Mouse (Mus musculus) heart, adult 2 months (tissue): ENCODE data around the gene Fxr1.

Experiments used
- CTCF ChIP-seq: fragments of 200-600 bp; IDR thresholded peaks from 2 replicates; pipeline ENCODE4 v1.8.1; 2022; ENCODE audit warnings: antibody characterized with exemption, mild to moderate bottlenecking, moderate library complexity
- EP300 ChIP-seq: fragments of 200-500 bp; IDR thresholded peaks from 2 replicates; pipeline ENCODE4 v1.6.1; 2011; ENCODE audit warnings: low read depth, low read length, control low read depth; ENCODE audit not compliant: insufficient read depth
- POLR2A ChIP-seq: fragments of 200-500 bp; IDR thresholded peaks from 2 replicates; pipeline ENCODE4 v1.6.1; 2011; ENCODE audit warnings: mild to moderate bottlenecking, low read depth, low read length, control low read depth; ENCODE audit not compliant: insufficient read depth

DNA sequence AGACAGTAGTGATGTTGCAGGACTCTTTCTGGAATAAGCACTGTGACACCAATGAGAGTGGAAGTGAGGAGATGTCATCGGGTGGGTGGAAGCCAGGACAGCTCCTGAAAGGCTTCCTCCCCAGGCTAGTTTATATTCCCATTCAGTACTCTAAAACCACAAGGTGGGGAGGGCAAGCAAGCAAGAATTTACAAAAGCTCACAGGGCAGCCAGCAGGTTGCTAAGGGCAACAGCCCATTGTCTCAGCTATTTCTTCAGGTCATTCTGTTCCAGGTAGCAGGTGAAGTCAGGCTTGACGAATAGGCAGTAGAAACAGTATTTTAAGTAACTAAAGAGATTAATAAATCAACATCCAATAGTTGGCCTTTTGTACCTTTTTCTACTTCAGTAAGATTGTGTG lies 13.4 kb upstream of the Fxr1 start:
- TF ChIP-seq CTCF (no peak), POLR2A (no peak), EP300 (no peak)
